Mouse (Mus musculus): Measurements from ENCODE around the gene Gm21671. TPM values are rescaled to one million over a fixed set of nuclear protein-coding genes. Genes with fewer than 3 reads are reported as not detected.
"Not testable (repeated sequence)": the region's sequence is repeated elsewhere in the genome, so short reads cannot be mapped to it uniquely, and the experiment has no call there.

Gm21671 gene
- total RNA-seq (2012; rRNA removed) (not detected in 2 replicates), total RNA-seq (2014; rRNA removed) (not detected in 2 replicates), polyA plus RNA-seq (2012; ENCODE audit: insufficient read length, low read depth) (not detected in 2 replicates)

GRCm38 (mm10) chr5:25954317-25954716 is at the start of gene Gm21671:
Gene Gm21671, minus strand, starts transcription at chr5:25954417.
- DNase-seq (ENCODE audit: extremely low read depth); H3K36me3 ChIP-seq (replicated peaks in 1 of 2; ENCODE audit: control insufficient read depth in 1 of 2, insufficient read depth in 1 of 2, low read length in 1 of 2); H3K9me3 ChIP-seq (replicated peaks; ENCODE audit: low read length); dilution Hi-C loops (cut with MboI; ENCODE audit: extremely low pct_ligation_motif_present, extremely low pct_unique_long_range_greater_than_20kb, low sequenced_read_pairs); H3K27ac ChIP-seq (ENCODE audit: insufficient read depth, low read depth); H3K27me3 ChIP-seq (replicated peaks); in situ Hi-C loops (cut with MboI; ENCODE audit: low pct_ligation_motif_present, low pct_unique_long_range_greater_than_20kb, low sequenced_read_pairs); H3K4me1 ChIP-seq (ENCODE audit: control insufficient read depth in 1 of 2, insufficient read depth in 2 of 2); H3K4me2 ChIP-seq (ENCODE audit: insufficient read depth, low read depth, poor library complexity, severe bottlenecking); H3K79me2 ChIP-seq (replicated peaks; ENCODE audit: control insufficient read depth, extremely low read depth, insufficient read depth, poor library complexity, severe bottlenecking); H3K4me3 ChIP-seq (replicated peaks in 1 of 3; ENCODE audit: low read depth in 2 of 3, low read length in 2 of 3, poor library complexity in 1 of 3); H3K9ac ChIP-seq (ENCODE audit: insufficient read depth, low read depth): not testable (repeated sequence)

GRCm38 (mm10) chr5:25988550-25988949 is 34.3 kb upstream of the Gm21671 start, which contains the start of gene Gm21698:
Gene Gm21698, minus strand, starts transcription at chr5:25988650.
- in situ Hi-C loops (cut with MboI; ENCODE audit: low pct_ligation_motif_present, low pct_unique_long_range_greater_than_20kb, low sequenced_read_pairs); H3K27ac ChIP-seq (ENCODE audit: insufficient read depth, low read depth); DNase-seq (ENCODE audit: extremely low read depth); H3K4me2 ChIP-seq (ENCODE audit: insufficient read depth, low read depth, poor library complexity, severe bottlenecking); H3K36me3 ChIP-seq (replicated peaks in 1 of 2; ENCODE audit: control insufficient read depth in 1 of 2, insufficient read depth in 1 of 2, low read length in 1 of 2); H3K9me3 ChIP-seq (replicated peaks; ENCODE audit: low read length); H3K4me3 ChIP-seq (replicated peaks in 1 of 3; ENCODE audit: low read depth in 2 of 3, low read length in 2 of 3, poor library complexity in 1 of 3); H3K79me2 ChIP-seq (replicated peaks; ENCODE audit: control insufficient read depth, extremely low read depth, insufficient read depth, poor library complexity, severe bottlenecking); H3K27me3 ChIP-seq (replicated peaks); dilution Hi-C loops (cut with MboI; ENCODE audit: extremely low pct_ligation_motif_present, extremely low pct_unique_long_range_greater_than_20kb, low sequenced_read_pairs); H3K9ac ChIP-seq (ENCODE audit: insufficient read depth, low read depth); H3K4me1 ChIP-seq (ENCODE audit: control insufficient read depth in 1 of 2, insufficient read depth in 2 of 2): not testable (repeated sequence)

- H3K9ac ChIP-seq (ENCODE audit: insufficient read depth, low read depth); in situ Hi-C loops (cut with MboI; ENCODE audit: low pct_ligation_motif_present, low pct_unique_long_range_greater_than_20kb, low sequenced_read_pairs); H3K36me3 ChIP-seq (replicated peaks in 1 of 2; ENCODE audit: control insufficient read depth in 1 of 2, insufficient read depth in 1 of 2, low read length in 1 of 2); H3K27ac ChIP-seq (ENCODE audit: insufficient read depth, low read depth); DNase-seq (ENCODE audit: extremely low read depth); H3K4me1 ChIP-seq (ENCODE audit: control insufficient read depth in 1 of 2, insufficient read depth in 2 of 2); H3K79me2 ChIP-seq (replicated peaks; ENCODE audit: control insufficient read depth, extremely low read depth, insufficient read depth, poor library complexity, severe bottlenecking); H3K4me2 ChIP-seq (ENCODE audit: insufficient read depth, low read depth, poor library complexity, severe bottlenecking); H3K9me3 ChIP-seq (replicated peaks; ENCODE audit: low read length); H3K27me3 ChIP-seq (replicated peaks); H3K4me3 ChIP-seq (replicated peaks in 1 of 3; ENCODE audit: low read depth in 2 of 3, low read length in 2 of 3, poor library complexity in 1 of 3); dilution Hi-C loops (cut with MboI; ENCODE audit: extremely low pct_ligation_motif_present, extremely low pct_unique_long_range_greater_than_20kb, low sequenced_read_pairs): not testable (repeated sequence)
Measured at GRCm38 (mm10) chr5:25972563-25972962, 18.3 kb upstream of the Gm21671 start, which contains the start of gene Gm21680. Gene Gm21680, minus strand, starts transcription at chr5:25972663.

- in situ Hi-C loops (cut with MboI; ENCODE audit: low pct_ligation_motif_present, low pct_unique_long_range_greater_than_20kb, low sequenced_read_pairs); DNase-seq (ENCODE audit: extremely low read depth); H3K9ac ChIP-seq (ENCODE audit: insufficient read depth, low read depth); H3K4me2 ChIP-seq (ENCODE audit: insufficient read depth, low read depth, poor library complexity, severe bottlenecking); H3K27ac ChIP-seq (ENCODE audit: insufficient read depth, low read depth); H3K36me3 ChIP-seq (replicated peaks in 1 of 2; ENCODE audit: control insufficient read depth in 1 of 2, insufficient read depth in 1 of 2, low read length in 1 of 2); H3K9me3 ChIP-seq (replicated peaks; ENCODE audit: low read length); dilution Hi-C loops (cut with MboI; ENCODE audit: extremely low pct_ligation_motif_present, extremely low pct_unique_long_range_greater_than_20kb, low sequenced_read_pairs); H3K4me1 ChIP-seq (ENCODE audit: control insufficient read depth in 1 of 2, insufficient read depth in 2 of 2); H3K27me3 ChIP-seq (replicated peaks); H3K79me2 ChIP-seq (replicated peaks; ENCODE audit: control insufficient read depth, extremely low read depth, insufficient read depth, poor library complexity, severe bottlenecking); H3K4me3 ChIP-seq (replicated peaks in 1 of 3; ENCODE audit: low read depth in 2 of 3, low read length in 2 of 3, poor library complexity in 1 of 3): not testable (repeated sequence)
Measured at GRCm38 (mm10) chr5:25957050-25957449, 2.8 kb upstream of the Gm21671 start.

- H3K4me2 ChIP-seq (ENCODE audit: insufficient read depth, low read depth, poor library complexity, severe bottlenecking); H3K79me2 ChIP-seq (replicated peaks; ENCODE audit: control insufficient read depth, extremely low read depth, insufficient read depth, poor library complexity, severe bottlenecking); H3K9me3 ChIP-seq (replicated peaks; ENCODE audit: low read length); H3K9ac ChIP-seq (ENCODE audit: insufficient read depth, low read depth); H3K27me3 ChIP-seq (replicated peaks); H3K36me3 ChIP-seq (replicated peaks in 1 of 2; ENCODE audit: control insufficient read depth in 1 of 2, insufficient read depth in 1 of 2, low read length in 1 of 2); H3K4me3 ChIP-seq (replicated peaks in 1 of 3; ENCODE audit: low read depth in 2 of 3, low read length in 2 of 3, poor library complexity in 1 of 3); H3K27ac ChIP-seq (ENCODE audit: insufficient read depth, low read depth); DNase-seq (ENCODE audit: extremely low read depth); in situ Hi-C loops (cut with MboI; ENCODE audit: low pct_ligation_motif_present, low pct_unique_long_range_greater_than_20kb, low sequenced_read_pairs); H3K4me1 ChIP-seq (ENCODE audit: control insufficient read depth in 1 of 2, insufficient read depth in 2 of 2); dilution Hi-C loops (cut with MboI; ENCODE audit: extremely low pct_ligation_motif_present, extremely low pct_unique_long_range_greater_than_20kb, low sequenced_read_pairs): not testable (repeated sequence)
Measured at GRCm38 (mm10) chr5:25956611-25957010, 2.4 kb upstream of the Gm21671 start.

- DNase-seq (ENCODE audit: extremely low read depth); H3K4me3 ChIP-seq (replicated peaks in 1 of 3; ENCODE audit: low read depth in 2 of 3, low read length in 2 of 3, poor library complexity in 1 of 3); H3K27me3 ChIP-seq (replicated peaks); H3K36me3 ChIP-seq (replicated peaks in 1 of 2; ENCODE audit: control insufficient read depth in 1 of 2, insufficient read depth in 1 of 2, low read length in 1 of 2); dilution Hi-C loops (cut with MboI; ENCODE audit: extremely low pct_ligation_motif_present, extremely low pct_unique_long_range_greater_than_20kb, low sequenced_read_pairs); H3K9ac ChIP-seq (ENCODE audit: insufficient read depth, low read depth); H3K4me2 ChIP-seq (ENCODE audit: insufficient read depth, low read depth, poor library complexity, severe bottlenecking); H3K4me1 ChIP-seq (ENCODE audit: control insufficient read depth in 1 of 2, insufficient read depth in 2 of 2); in situ Hi-C loops (cut with MboI; ENCODE audit: low pct_ligation_motif_present, low pct_unique_long_range_greater_than_20kb, low sequenced_read_pairs); H3K79me2 ChIP-seq (replicated peaks; ENCODE audit: control insufficient read depth, extremely low read depth, insufficient read depth, poor library complexity, severe bottlenecking); H3K9me3 ChIP-seq (replicated peaks; ENCODE audit: low read length); H3K27ac ChIP-seq (ENCODE audit: insufficient read depth, low read depth): not testable (repeated sequence)
Measured at GRCm38 (mm10) chr5:25945391-25945790, 8.8 kb downstream of the Gm21671 start.
